Mouse (Mus musculus): ENCODE data around the gene Galntl6. TPM values are rescaled to one million over a fixed set of nuclear protein-coding genes. Genes with fewer than 3 reads are reported as not detected.

Gene Galntl6
- polyA plus RNA-seq, 1 experiment from 2014 or later = 0.06 TPM

- Histone ChIP-seq H3K4me3 (ENCODE audit: low read depth, low read length) (no peak overlapping the region), H3K27me3 (replicated peaks; ENCODE audit: insufficient read depth, low read length) (no peaks in the 10 kb centered on the region), H3K9ac (replicated peaks; ENCODE audit: low read depth) (no peak overlapping the region), H3K9me3 (ENCODE audit: low read length) (no peaks in the 10 kb centered on the region), H3K4me1 (ENCODE audit: insufficient read depth, low read depth, low read length) (no peaks in the 10 kb centered on the region), H3K36me3 (ENCODE audit: insufficient read depth, low read length) (no peaks in the 10 kb centered on the region), H3K27ac (ENCODE audit: low read length) (no peak overlapping the region), H3K4me2 (replicated peaks; ENCODE audit: low read depth, low read length) (no peak overlapping the region)
- DNase-seq (ENCODE audit: low spot score) (no peak), ATAC-seq (no peak)
- TF ChIP-seq EP300 (IDR thresholded peaks at IDR 0.05) (no peak), CTCF (IDR thresholded peaks at IDR 0.05) (no peak)
Observed at GRCm38 (mm10) chr8:58824347-58824746, 88.1 kb downstream of the Galntl6 start.

DNA sequence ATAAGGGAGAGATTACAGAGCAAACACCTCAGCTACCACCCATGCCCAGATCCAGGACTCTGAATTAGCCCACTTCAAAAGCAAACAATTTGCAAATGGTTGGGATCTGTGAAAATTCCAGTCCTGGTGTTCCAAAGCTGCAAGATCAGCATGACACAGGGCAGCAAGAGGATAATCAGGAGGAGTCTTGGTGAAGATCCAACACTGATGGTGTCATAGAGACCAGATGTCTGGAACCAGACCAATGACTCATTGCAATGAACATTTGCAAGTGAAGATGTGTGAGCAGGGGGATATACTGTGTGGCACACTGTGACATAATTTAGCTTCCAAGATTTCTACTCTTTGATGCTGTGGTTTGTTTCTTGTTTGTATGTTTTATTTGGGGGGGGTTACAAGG lies 107.2 kb downstream of the Galntl6 start:
- ATAC-seq (no peak), DNase-seq (ENCODE audit: low spot score) (no peak)
- Histone ChIP-seq H3K4me2 (replicated peaks; ENCODE audit: low read depth, low read length) (no peak overlapping the region), H3K4me3 (ENCODE audit: low read depth, low read length) (no peak overlapping the region), H3K9ac (replicated peaks; ENCODE audit: low read depth) (no peak overlapping the region), H3K27me3 (replicated peaks; ENCODE audit: insufficient read depth, low read length) (no peaks in the 10 kb centered on the region), H3K27ac (ENCODE audit: low read length) (no peak overlapping the region), H3K9me3 (ENCODE audit: low read length) (no peaks in the 10 kb centered on the region), H3K4me1 (ENCODE audit: insufficient read depth, low read depth, low read length) (no peaks in the 10 kb centered on the region), H3K36me3 (ENCODE audit: insufficient read depth, low read length) (no peaks in the 10 kb centered on the region)
- TF ChIP-seq EP300 (IDR thresholded peaks at IDR 0.05) (no peak), CTCF (IDR thresholded peaks at IDR 0.05) (no peak)

DNA sequence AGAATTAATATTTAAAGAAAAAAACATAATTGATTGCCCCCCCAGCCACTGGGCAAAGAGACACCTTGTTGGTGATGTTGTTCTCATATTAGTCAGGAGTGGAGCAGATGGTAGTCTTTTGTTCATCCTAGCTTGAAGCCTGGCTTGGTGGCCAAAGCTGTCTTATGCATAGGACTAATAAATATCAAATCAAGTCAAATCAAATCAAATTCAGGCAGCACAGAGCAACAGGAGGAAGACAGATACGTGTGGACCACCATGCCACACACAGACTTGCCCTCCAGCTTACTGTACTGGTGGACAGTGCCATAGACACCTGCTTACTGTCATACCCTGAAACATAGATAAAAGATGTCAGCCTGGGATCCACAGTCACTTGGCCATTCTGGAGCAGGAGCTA lies 110.6 kb downstream of the Galntl6 start:
- H3K9ac ChIP-seq (replicated peaks; ENCODE audit: low read depth) = no peak overlapping the region
- DNase-seq (ENCODE audit: low spot score) = no peak

DNA sequence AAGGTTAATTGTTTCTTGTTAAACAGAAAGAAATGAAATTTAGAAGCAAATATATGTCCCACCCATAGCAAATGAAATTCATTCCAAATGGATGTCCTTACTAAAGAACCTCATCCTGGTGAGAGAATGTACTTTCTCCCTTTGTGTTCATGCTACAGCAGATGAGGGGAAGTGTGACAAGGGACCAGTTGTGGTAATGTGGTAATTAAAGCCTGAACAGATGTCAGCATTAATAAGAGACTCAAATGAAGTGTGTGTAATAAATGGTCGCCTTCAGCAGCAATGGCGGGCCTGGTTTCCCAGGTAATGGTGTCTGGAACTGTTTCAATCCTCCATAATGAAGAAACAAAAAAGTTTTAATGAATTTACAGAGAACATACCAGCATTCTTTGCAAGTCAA lies 158.7 kb downstream of the Galntl6 start:
- Histone ChIP-seq H3K9ac (replicated peaks; ENCODE audit: low read depth) (no peak overlapping the region), H3K4me2 (replicated peaks; ENCODE audit: low read depth, low read length) (no peak overlapping the region), H3K27ac (ENCODE audit: low read length) (no peak overlapping the region), H3K36me3 (ENCODE audit: insufficient read depth, low read length) (no peaks in the 10 kb centered on the region), H3K4me1 (ENCODE audit: insufficient read depth, low read depth, low read length) (no peaks in the 10 kb centered on the region), H3K27me3 (replicated peaks; ENCODE audit: insufficient read depth, low read length) (no peaks in the 10 kb centered on the region), H3K9me3 (ENCODE audit: low read length) (no peaks in the 10 kb centered on the region), H3K4me3 (ENCODE audit: low read depth, low read length) (no peak overlapping the region)
- DNase-seq (ENCODE audit: low spot score) = no peak
- no peak for ATAC-seq
- WGBS = 82% methylated on average over 2 of the region's 2 CpGs
- TF ChIP-seq EP300 (IDR thresholded peaks at IDR 0.05) (no peak), CTCF (IDR thresholded peaks at IDR 0.05) (no peak)

More for the DNA sequence above, 110.6 kb downstream of the Galntl6 start:
- TF ChIP-seq EP300 (IDR thresholded peaks at IDR 0.05) (no peak), CTCF (IDR thresholded peaks at IDR 0.05) (no peak)
- 69% methylated on average over 1 of the region's 1 CpGs for WGBS
- Histone ChIP-seq H3K27me3 (replicated peaks; ENCODE audit: insufficient read depth, low read length) (no peaks in the 10 kb centered on the region), H3K4me2 (replicated peaks; ENCODE audit: low read depth, low read length) (no peak overlapping the region), H3K9me3 (ENCODE audit: low read length) (no peaks in the 10 kb centered on the region), H3K4me1 (ENCODE audit: insufficient read depth, low read depth, low read length) (no peaks in the 10 kb centered on the region), H3K4me3 (ENCODE audit: low read depth, low read length) (no peak overlapping the region), H3K27ac (ENCODE audit: low read length) (no peak overlapping the region), H3K36me3 (ENCODE audit: insufficient read depth, low read length) (no peaks in the 10 kb centered on the region)
- ATAC-seq = no peak

- no peaks in the 10 kb centered on the region for H3K9me3 ChIP-seq (ENCODE audit: low read length)
- H3K4me1 ChIP-seq (ENCODE audit: insufficient read depth, low read depth, low read length) = no peaks in the 10 kb centered on the region
- H3K27ac ChIP-seq (ENCODE audit: low read length) = no peak overlapping the region
- no peaks in the 10 kb centered on the region for H3K27me3 ChIP-seq (replicated peaks; ENCODE audit: insufficient read depth, low read length)
- DNase-seq (ENCODE audit: low spot score) (no peak), ATAC-seq (no peak)
- no peak overlapping the region for H3K9ac ChIP-seq (replicated peaks; ENCODE audit: low read depth)
- H3K4me2 ChIP-seq (replicated peaks; ENCODE audit: low read depth, low read length) = no peak overlapping the region
- 98% methylated on average over 3 of the region's 3 CpGs for WGBS
- H3K4me3 ChIP-seq (ENCODE audit: low read depth, low read length) = no peak overlapping the region
- TF ChIP-seq EP300 (IDR thresholded peaks at IDR 0.05) = no peak
- no peak for TF ChIP-seq CTCF (IDR thresholded peaks at IDR 0.05)
- H3K36me3 ChIP-seq (ENCODE audit: insufficient read depth, low read length) = no peaks in the 10 kb centered on the region
Observed at GRCm38 (mm10) chr8:58737963-58738362, 174.5 kb downstream of the Galntl6 start.

DNA sequence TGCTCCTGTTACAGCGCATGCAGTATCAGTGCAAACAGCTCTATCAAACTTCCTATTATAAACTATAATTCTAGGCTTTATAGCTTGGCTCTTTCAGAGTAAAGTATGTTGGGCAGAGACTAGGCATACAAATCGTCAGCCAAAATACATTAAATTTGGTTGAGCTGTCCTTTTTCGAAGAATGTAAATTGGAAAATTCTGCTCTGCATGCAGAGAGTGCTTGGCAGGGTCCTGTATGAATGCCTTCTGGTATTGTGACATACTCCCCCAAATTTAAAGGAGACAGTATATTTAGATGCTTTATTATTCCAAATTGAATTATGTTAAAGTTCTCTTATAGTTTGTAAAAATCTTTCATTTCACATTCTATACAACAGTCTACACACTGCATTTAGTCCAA lies 220.7 kb downstream of the Galntl6 start:
- no peak for TF ChIP-seq CTCF (IDR thresholded peaks at IDR 0.05)
- no peak for TF ChIP-seq EP300 (IDR thresholded peaks at IDR 0.05)
- H3K27me3 ChIP-seq (replicated peaks; ENCODE audit: insufficient read depth, low read length) = no peaks in the 10 kb centered on the region
- 80% methylated on average over 3 of the region's 3 CpGs for WGBS
- DNase-seq (ENCODE audit: low spot score) (no peak), ATAC-seq (no peak)
- H3K9ac ChIP-seq (replicated peaks; ENCODE audit: low read depth) = no peak overlapping the region
- H3K4me2 ChIP-seq (replicated peaks; ENCODE audit: low read depth, low read length) = no peak overlapping the region
- H3K27ac ChIP-seq (ENCODE audit: low read length) = no peak overlapping the region
- no peaks in the 10 kb centered on the region for H3K4me1 ChIP-seq (ENCODE audit: insufficient read depth, low read depth, low read length)
- H3K9me3 ChIP-seq (ENCODE audit: low read length) = no peaks in the 10 kb centered on the region
- no peak overlapping the region for H3K4me3 ChIP-seq (ENCODE audit: low read depth, low read length)
- H3K36me3 ChIP-seq (ENCODE audit: insufficient read depth, low read length) = no peaks in the 10 kb centered on the region

- no peak overlapping the region for H3K4me3 ChIP-seq (ENCODE audit: low read depth, low read length)
- no peak for DNase-seq (ENCODE audit: low spot score)
- H3K36me3 ChIP-seq (ENCODE audit: insufficient read depth, low read length) = no peaks in the 10 kb centered on the region
- H3K4me1 ChIP-seq (ENCODE audit: insufficient read depth, low read depth, low read length) = no peaks in the 10 kb centered on the region
- TF ChIP-seq EP300 (IDR thresholded peaks at IDR 0.05) (no peak), CTCF (IDR thresholded peaks at IDR 0.05) (no peak)
- no peak overlapping the region for H3K4me2 ChIP-seq (replicated peaks; ENCODE audit: low read depth, low read length)
- no peak overlapping the region for H3K9ac ChIP-seq (replicated peaks; ENCODE audit: low read depth)
- ATAC-seq = no peak
- WGBS = 22% methylated on average over 6 of the region's 6 CpGs
- H3K27ac ChIP-seq (ENCODE audit: low read length) = no peak overlapping the region
- H3K27me3 ChIP-seq (replicated peaks; ENCODE audit: insufficient read depth, low read length) = no peaks in the 10 kb centered on the region
- H3K9me3 ChIP-seq (ENCODE audit: low read length) = no peaks in the 10 kb centered on the region
Observed at GRCm38 (mm10) chr8:58677847-58678450, 234.5 kb downstream of the Galntl6 start.

Data from lung, postnatal 0 days (tissue).